Mouse (Mus musculus): ENCODE measurements at regions not wholly inside any gene's neighbourhood (a gene's known extent, or its start where the extent isn't known, plus 50 kb on each side); places are given as distances from the start of the nearest gene placed in this dataset.

DNA sequence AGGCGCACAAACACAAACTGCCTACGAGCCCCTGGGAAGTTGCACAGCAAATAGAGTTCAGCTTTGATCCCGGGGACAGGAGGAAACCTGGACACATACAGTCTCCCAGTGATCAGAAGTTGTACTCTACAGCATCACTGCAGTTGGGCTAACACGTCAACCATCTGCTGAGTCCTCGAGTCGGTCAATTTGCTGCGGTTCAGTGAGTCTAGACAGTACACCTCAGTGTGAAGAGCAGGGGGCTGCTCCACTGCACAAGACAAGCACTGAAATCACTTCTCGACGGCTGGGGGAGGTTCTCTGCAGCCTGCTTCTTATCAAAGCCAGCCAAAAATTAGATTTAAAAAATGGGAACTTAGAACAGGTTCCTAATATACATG lies 78.4 kb upstream of the Aco1 start:
- no peaks in the 10 kb centered on the region for H3K4me1 ChIP-seq (ENCODE audit: control insufficient read depth, insufficient read depth, low read length)
- DNase-seq (ENCODE audit: low spot score) (peak; percentile 22), ATAC-seq (ENCODE audit: low read depth) (no peak; the same call in 1 of the 2 replicates)
- H3K27me3 ChIP-seq (replicated peaks; ENCODE audit: control insufficient read depth, insufficient read depth, low read length) = no peaks in the 10 kb centered on the region
- H3K27ac ChIP-seq (replicated peaks; ENCODE audit: low read depth, low read length) = no peak overlapping the region
- WGBS = 63% methylated on average over 9 of the region's 9 CpGs
- no peak overlapping the region for H3K4me3 ChIP-seq (ENCODE audit: low read depth, low read length)
- no peak overlapping the region for H3K4me2 ChIP-seq (ENCODE audit: low read depth, low read length)
- H3K36me3 ChIP-seq (ENCODE audit: control insufficient read depth, insufficient read depth, low read length) = no peaks in the 10 kb centered on the region
- no peaks in the 10 kb centered on the region for H3K9me3 ChIP-seq (ENCODE audit: control insufficient read depth, low read length)
- H3K9ac ChIP-seq (ENCODE audit: low read depth, low read length) = no peak overlapping the region

DNA sequence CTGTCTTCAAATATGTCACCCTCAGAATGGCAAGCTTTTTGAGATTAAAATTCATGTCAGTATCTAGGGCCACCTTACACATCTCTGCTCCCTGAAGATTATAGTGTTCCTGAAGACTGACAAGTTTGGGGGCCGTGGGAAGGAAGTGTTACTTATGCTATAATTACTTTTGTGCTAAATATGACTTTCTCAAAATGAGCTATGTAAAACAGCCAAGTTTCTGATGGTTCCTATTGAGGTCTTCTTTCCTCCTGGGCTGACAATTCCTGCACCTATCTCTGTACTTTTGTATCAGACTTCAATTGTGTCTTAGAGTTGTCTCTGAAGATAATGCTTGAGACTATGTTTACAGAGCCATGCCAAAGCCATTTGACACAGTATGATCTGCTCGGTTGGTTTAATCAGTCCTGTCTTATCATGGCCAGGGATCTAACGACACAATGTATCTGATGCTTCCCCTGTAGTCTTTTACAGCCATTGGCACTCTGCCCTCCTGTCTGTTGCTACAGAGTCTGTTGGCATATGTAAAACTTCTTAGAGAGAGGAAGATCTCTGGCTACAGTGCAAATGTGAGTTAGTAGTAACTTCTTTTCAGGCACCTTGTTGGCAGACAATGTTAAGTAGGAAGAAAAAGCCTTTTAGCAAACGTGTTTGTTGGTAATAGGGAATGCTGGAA lies 71.8 kb upstream of the Aco1 start:
- 66% methylated on average over 4 of the region's 4 CpGs for WGBS
- no peak overlapping the region for H3K9ac ChIP-seq (ENCODE audit: low read depth, low read length)
- no peaks in the 10 kb centered on the region for H3K36me3 ChIP-seq (ENCODE audit: control insufficient read depth, insufficient read depth, low read length)
- H3K27me3 ChIP-seq (replicated peaks; ENCODE audit: control insufficient read depth, insufficient read depth, low read length) = no peaks in the 10 kb centered on the region
- no peaks in the 10 kb centered on the region for H3K4me1 ChIP-seq (ENCODE audit: control insufficient read depth, insufficient read depth, low read length)
- no peak overlapping the region for H3K4me2 ChIP-seq (ENCODE audit: low read depth, low read length)
- H3K27ac ChIP-seq (replicated peaks; ENCODE audit: low read depth, low read length) = no peak overlapping the region
- H3K9me3 ChIP-seq (ENCODE audit: control insufficient read depth, low read length) = no peaks in the 10 kb centered on the region
- no peak for ATAC-seq (ENCODE audit: low read depth)
- no peak for DNase-seq (ENCODE audit: low spot score)
- H3K4me3 ChIP-seq (ENCODE audit: low read depth, low read length) = no peak overlapping the region

DNA sequence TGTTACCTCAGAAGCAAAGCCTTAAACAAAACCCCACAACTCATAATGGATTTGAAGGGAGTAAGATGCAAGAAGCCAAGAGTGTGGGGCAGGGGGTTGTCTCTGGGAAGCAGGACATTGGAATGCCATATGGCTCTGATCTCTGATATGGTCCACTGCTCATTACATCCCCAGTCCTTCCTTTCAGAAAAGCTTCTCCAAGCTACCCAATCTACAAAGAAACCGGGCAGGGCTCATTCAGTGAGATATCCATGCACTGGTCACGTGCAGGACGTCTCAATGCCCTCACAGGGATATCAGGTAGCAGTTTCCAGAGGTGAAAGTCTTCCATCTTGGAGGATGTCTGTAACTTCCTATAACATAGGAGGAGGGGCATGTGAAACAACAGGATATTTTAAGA lies 61.8 kb upstream of the Aco1 start:
- Histone ChIP-seq H3K27me3 (replicated peaks; ENCODE audit: control insufficient read depth, insufficient read depth, low read length) (no peaks in the 10 kb centered on the region), H3K4me2 (ENCODE audit: low read depth, low read length) (no peak overlapping the region), H3K27ac (replicated peaks; ENCODE audit: low read depth, low read length) (no peak overlapping the region), H3K9ac (ENCODE audit: low read depth, low read length) (no peak overlapping the region), H3K9me3 (ENCODE audit: control insufficient read depth, low read length) (no peaks in the 10 kb centered on the region), H3K36me3 (ENCODE audit: control insufficient read depth, insufficient read depth, low read length) (no peaks in the 10 kb centered on the region), H3K4me3 (ENCODE audit: low read depth, low read length) (no peak overlapping the region), H3K4me1 (ENCODE audit: control insufficient read depth, insufficient read depth, low read length) (no peaks in the 10 kb centered on the region)
- WGBS = 58% methylated on average over 3 of the region's 3 CpGs
- no peak for DNase-seq (ENCODE audit: low spot score)
- ATAC-seq (ENCODE audit: low read depth) = no peak

DNA sequence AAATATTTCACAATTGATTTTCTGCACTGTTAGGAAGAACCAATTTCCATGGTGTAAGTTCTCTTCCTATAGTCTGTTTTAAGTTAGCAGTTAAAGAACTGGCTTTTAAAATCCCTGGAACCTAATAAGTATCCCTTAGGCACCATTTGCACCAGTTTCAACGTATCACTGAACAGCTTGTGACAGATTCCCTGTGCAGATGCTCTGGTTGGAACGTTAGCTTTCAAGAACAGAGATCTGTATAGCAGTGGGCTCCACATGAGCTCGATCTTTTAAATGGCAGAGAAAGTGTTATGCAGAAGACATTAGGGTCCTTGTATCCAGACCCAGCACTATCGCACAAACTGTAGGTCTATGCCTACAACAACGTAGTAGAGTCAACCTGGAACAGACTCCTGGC lies 52.6 kb upstream of the Aco1 start:
- ATAC-seq (ENCODE audit: low read depth) = no peak
- Histone ChIP-seq H3K9ac (ENCODE audit: low read depth, low read length) (no peak overlapping the region), H3K36me3 (ENCODE audit: control insufficient read depth, insufficient read depth, low read length) (no peaks in the 10 kb centered on the region), H3K4me3 (ENCODE audit: low read depth, low read length) (no peak overlapping the region), H3K27me3 (replicated peaks; ENCODE audit: control insufficient read depth, insufficient read depth, low read length) (no peaks in the 10 kb centered on the region), H3K4me1 (ENCODE audit: control insufficient read depth, insufficient read depth, low read length) (no peaks in the 10 kb centered on the region), H3K27ac (replicated peaks; ENCODE audit: low read depth, low read length) (no peak overlapping the region), H3K4me2 (ENCODE audit: low read depth, low read length) (no peak overlapping the region), H3K9me3 (ENCODE audit: control insufficient read depth, low read length) (no peaks in the 10 kb centered on the region)
- WGBS = 69% methylated on average over 5 of the region's 5 CpGs
- DNase-seq (ENCODE audit: low spot score) = no peak
